Comparison of ENCODE assay signal across 40 mouse cellular contexts in genomic region chr19:36143571-36143970, GRCm38 (mm10). TPM values are rescaled to one million over a fixed set of nuclear protein-coding genes. Genes with fewer than 3 reads are reported as not detected.
"Had no signal": no experiment of that assay in that cellular context is flagged by ENCODE, and none has a peak within 500 bp of the region (broad histone marks: within the 10 kb centered on the region; RNA-seq: fewer than 3 reads in every experiment).

No protein-coding gene starts in this region.

- H3K27ac ChIP-seq: limb, embryonic 10.5 days; limb, embryonic 12.5 days; limb, embryonic 13.5 days; limb, embryonic 15.5 days; liver, embryonic 12.5 days; liver, embryonic 13.5 days; liver, embryonic 14.5 days; liver, embryonic 15.5 days; lung, embryonic 15.5 days; macrophage; midbrain, embryonic 10.5 days; midbrain, embryonic 12.5 days; midbrain, embryonic 13.5 days; midbrain, embryonic 15.5 days; neural tube, embryonic 12.5 days had no signal

- H3K4me1 ChIP-seq: limb, embryonic 10.5 days; limb, embryonic 12.5 days; limb, embryonic 13.5 days; limb, embryonic 15.5 days; liver, embryonic 12.5 days; liver, embryonic 13.5 days; liver, embryonic 15.5 days; lung, embryonic 15.5 days; midbrain, embryonic 10.5 days; midbrain, embryonic 12.5 days; midbrain, embryonic 13.5 days; midbrain, embryonic 15.5 days; neural tube, embryonic 12.5 days had no signal

- H3K4me2 ChIP-seq: limb, embryonic 12.5 days; limb, embryonic 13.5 days; limb, embryonic 15.5 days; liver, embryonic 11.5 days; liver, embryonic 12.5 days; liver, embryonic 13.5 days; liver, embryonic 15.5 days; lung, embryonic 14.5 days; lung, embryonic 15.5 days; midbrain, embryonic 11.5 days; midbrain, embryonic 12.5 days; midbrain, embryonic 13.5 days; midbrain, embryonic 15.5 days; neural tube, embryonic 12.5 days had no signal

- H3K9ac ChIP-seq: limb, embryonic 12.5 days; limb, embryonic 13.5 days; limb, embryonic 15.5 days; liver, embryonic 12.5 days; liver, embryonic 13.5 days; liver, embryonic 14.5 days; liver, embryonic 15.5 days; liver, postnatal 0 days; lung, embryonic 14.5 days; lung, embryonic 15.5 days; midbrain, embryonic 12.5 days; midbrain, embryonic 13.5 days; midbrain, embryonic 15.5 days; neural tube, embryonic 12.5 days had no signal

- DNase-seq: left cerebral cortex, postnatal 4 days; liver; liver, embryonic 13.5 days; liver, postnatal 0 days; lung, adult 18-20 months; lung, adult 2 months; lung, embryonic 14.5 days; lung, postnatal 10 days; lung, postnatal 14 days; lung, postnatal 36 days; lung, postnatal 4 days; midbrain, embryonic 14.5 days had no signal

- ATAC-seq: liver, embryonic 12.5 days; liver, postnatal 0 days; lung, postnatal 0 days; midbrain, embryonic 13.5 days; midbrain, embryonic 15.5 days; midbrain, embryonic 16.5 days had no signal

- H3K9me3 ChIP-seq: limb, embryonic 10.5 days; limb, embryonic 15.5 days; liver, embryonic 12.5 days; liver, embryonic 13.5 days; liver, embryonic 15.5 days; lung, embryonic 15.5 days; midbrain, embryonic 15.5 days had no signal

- H3K27me3 ChIP-seq: limb, embryonic 12.5 days; limb, embryonic 13.5 days; limb, embryonic 15.5 days; liver, embryonic 12.5 days; liver, embryonic 13.5 days; liver, embryonic 15.5 days; lung, embryonic 15.5 days; megakaryocyte, embryonic 14.5 days; midbrain, embryonic 12.5 days; midbrain, embryonic 13.5 days; midbrain, embryonic 15.5 days; neural tube, embryonic 12.5 days had no signal

- H3K4me3 ChIP-seq: limb, embryonic 10.5 days; limb, embryonic 12.5 days; limb, embryonic 13.5 days; limb, embryonic 15.5 days; liver, embryonic 12.5 days; liver, embryonic 13.5 days; liver, embryonic 15.5 days; lung, embryonic 15.5 days; megakaryocyte, embryonic 14.5 days; midbrain, embryonic 10.5 days; midbrain, embryonic 12.5 days; midbrain, embryonic 13.5 days; midbrain, embryonic 15.5 days; myocyte; neural tube, embryonic 12.5 days had no signal

- H3K36me3 ChIP-seq: limb, embryonic 10.5 days; limb, embryonic 12.5 days; limb, embryonic 13.5 days; limb, embryonic 15.5 days; liver, embryonic 12.5 days; liver, embryonic 13.5 days; liver, embryonic 15.5 days; lung, embryonic 15.5 days; midbrain, embryonic 10.5 days; midbrain, embryonic 12.5 days; midbrain, embryonic 13.5 days; midbrain, embryonic 15.5 days; neural tube, embryonic 12.5 days had no signal

RNA-seq across cellular contexts. Expression of gene Ankrd1, which starts 23.7 kb away (rescaled TPM):
- total RNA-seq: left cerebral cortex, postnatal 14 days; left cerebral cortex, postnatal 25 days; left cerebral cortex, postnatal 36 days; left cerebral cortex, postnatal 4 days; megakaryocyte progenitor cell, adult 5-6 weeks; megakaryocyte, adult 5-6 weeks; megakaryocyte-erythroid progenitor cell, adult 5-6 weeks; midbrain, postnatal 0 days; monocyte, adult 5-6 weeks had no signal
- polyA plus RNA-seq: macrophage; midbrain, embryonic 10.5 days; midbrain, embryonic 11.5 days; midbrain, embryonic 13.5 days; midbrain, embryonic 15.5 days; midbrain, embryonic 16.5 days had no signal
